Mouse (Mus musculus) stomach, embryonic 14.5 days (tissue): ENCODE data around the gene Ptprg. TPM values are rescaled to one million over a fixed set of nuclear protein-coding genes. Genes with fewer than 3 reads are reported as not detected.
"Not testable (repeated sequence)": the region's sequence is repeated elsewhere in the genome, so short reads cannot be mapped to it uniquely, and the experiment has no call there.

Experiments used
- ATAC-seq: fragments of 200-750 bp; cut with Nextera tagmentation; 2 replicates; pipeline ENCODE4 v1.8.0; 2017; ENCODE audit warnings: low read depth, moderate TSS enrichment; ENCODE audit not compliant: insufficient number of reproducible peaks, insufficient read depth, low FRiP score
- H3K27ac ChIP-seq: fragments of 300-500 bp; sonication (generic); 2 replicates; pipeline ENCODE4 v1.5.1; 2014; ENCODE audit warnings: mild to moderate bottlenecking, low read length, moderate library complexity, mixed read lengths
- H3K27me3 ChIP-seq: fragments of 300-500 bp; sonication (generic); 2 replicates; pipeline ENCODE4 v1.6.1; 2014; ENCODE audit warnings: low read length, control low read depth, mixed read lengths; ENCODE audit not compliant: control insufficient read depth, insufficient read depth
- H3K36me3 ChIP-seq: fragments of 300-500 bp; sonication (generic); 2 replicates; pipeline ENCODE4 v1.6.1; 2014; ENCODE audit warnings: mild to moderate bottlenecking, control low read depth, low read length, moderate library complexity, mixed read lengths; ENCODE audit not compliant: control insufficient read depth, insufficient read depth
- H3K4me1 ChIP-seq: fragments of 300-500 bp; sonication (generic); 2 replicates; pipeline ENCODE4 v1.6.1; 2014; ENCODE audit warnings: low read length, control low read depth, mixed read lengths; ENCODE audit not compliant: control insufficient read depth, insufficient read depth
- H3K4me2 ChIP-seq: fragments of 300-500 bp; sonication (generic); replicated peaks from 2 replicates; pipeline ENCODE4 v1.6.1; 2014; ENCODE audit warnings: low read depth, low read length, control low read depth
- H3K4me3 ChIP-seq: fragments of 300-500 bp; sonication (generic); 2 replicates; pipeline ENCODE4 v1.5.1; 2014; ENCODE audit warnings: low read depth, low read length, control low read depth
- H3K9ac ChIP-seq: fragments of 300-500 bp; sonication (generic); replicated peaks from 2 replicates; pipeline ENCODE4 v1.6.1; 2014; ENCODE audit warnings: low read depth, mild to moderate bottlenecking, control low read depth, low read length, moderate library complexity, mixed read lengths
- H3K9me3 ChIP-seq: fragments of 300-500 bp; sonication (generic); 2 replicates; pipeline ENCODE4 v1.6.1; 2016; ENCODE audit warnings: low read depth, low read length, control low read depth; ENCODE audit not compliant: control insufficient read depth
- WGBS: fragments of 180-500 bp; shearing (Covaris S2); extraction: QIAGEN DNeasy Blood & Tissue Kit; methylation state at CpG from one replicate; pipeline ENCODE4 v1.1.7; 2014; 5-methylcytosine and 5-hydroxymethylcytosine counted together
- polyA plus RNA-seq: library from polyadenylated mRNA; unstranded; fragments of >200 nt; fragmentation: Nextera tagmentation; extraction: Ambion mirVana; gene quantifications from 2 replicates; pipeline ENCODE4 v1.2.1, GENCODE M21; 2014

Ptprg gene
- polyA plus RNA-seq, 1 experiment from 2014 or later: 31.3 TPM

DNA sequence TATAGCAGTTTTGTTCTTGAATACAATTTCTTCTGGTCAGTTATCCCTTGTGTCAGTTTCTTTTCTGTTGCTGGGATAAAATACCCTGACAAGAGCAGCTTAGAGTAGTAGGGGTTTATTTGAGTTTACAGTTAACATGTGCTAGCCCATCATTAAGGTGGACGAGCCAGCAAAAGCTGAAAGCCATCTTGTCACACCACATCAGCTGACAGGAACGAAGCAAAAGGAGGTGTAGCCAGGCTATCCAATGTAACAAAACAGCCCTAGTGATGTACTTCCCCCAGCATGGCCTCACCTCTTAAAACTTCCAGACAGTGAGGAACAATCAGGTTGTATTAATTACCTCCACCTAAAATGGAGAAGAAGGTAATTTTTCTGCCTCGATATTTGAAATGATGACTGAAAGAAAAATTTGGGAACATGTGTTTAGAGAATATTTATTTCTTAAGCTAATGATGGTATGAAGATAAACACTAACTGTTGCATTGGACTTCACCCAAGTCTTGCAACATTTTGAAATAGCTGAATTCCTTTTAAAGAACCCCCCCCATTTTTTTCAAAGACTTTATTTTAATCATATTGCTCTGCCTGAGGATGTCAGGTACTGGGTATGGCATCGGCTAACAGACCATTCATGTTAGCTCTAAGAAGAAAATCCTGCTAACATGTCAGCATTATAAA is 249.2 kb downstream of the Ptprg start:
- ATAC-seq: no peak
- Histone ChIP-seq H3K4me1 (no peaks in the 10 kb centered on the region), H3K4me2 (no peak overlapping the region), H3K4me3 (no peak overlapping the region), H3K9ac (no peak overlapping the region), H3K9me3 (no peaks in the 10 kb centered on the region), H3K27me3 (no peaks in the 10 kb centered on the region), H3K27ac (no peak overlapping the region), H3K36me3 (no peaks in the 10 kb centered on the region)
- 64% methylated on average over 4 of the region's 4 CpGs for WGBS

GRCm38 (mm10) chr14:11806674-11807073 is 253.3 kb downstream of the Ptprg start:
- Histone ChIP-seq H3K27ac (no peak overlapping the region), H3K4me2 (no peak overlapping the region), H3K4me1 (0 out of 2 replicates have a peak, but pooled peaks cover 3% of the 10 kb centered on the region), H3K9me3 (no peaks in the 10 kb centered on the region), H3K9ac (no peak overlapping the region), H3K36me3 (no peaks in the 10 kb centered on the region), H3K4me3 (no peak overlapping the region), H3K27me3 (no peaks in the 10 kb centered on the region)
- ATAC-seq: no peak
- WGBS: 31% methylated on average over 5 of the region's 5 CpGs

GRCm38 (mm10) chr14:11807465-11807864 is 254.1 kb downstream of the Ptprg start:
- 63% methylated on average over 4 of the region's 4 CpGs for WGBS
- H3K4me1 ChIP-seq: 0 out of 2 replicates have a peak, but pooled peaks cover 3% of the 10 kb centered on the region
- no peak overlapping the region for H3K4me2 ChIP-seq
- H3K36me3 ChIP-seq: no peaks in the 10 kb centered on the region
- H3K27ac ChIP-seq: no peak overlapping the region
- ATAC-seq: no peak
- no peaks in the 10 kb centered on the region for H3K9me3 ChIP-seq
- no peak overlapping the region for H3K4me3 ChIP-seq
- H3K27me3 ChIP-seq: no peaks in the 10 kb centered on the region
- no peak overlapping the region for H3K9ac ChIP-seq

DNA sequence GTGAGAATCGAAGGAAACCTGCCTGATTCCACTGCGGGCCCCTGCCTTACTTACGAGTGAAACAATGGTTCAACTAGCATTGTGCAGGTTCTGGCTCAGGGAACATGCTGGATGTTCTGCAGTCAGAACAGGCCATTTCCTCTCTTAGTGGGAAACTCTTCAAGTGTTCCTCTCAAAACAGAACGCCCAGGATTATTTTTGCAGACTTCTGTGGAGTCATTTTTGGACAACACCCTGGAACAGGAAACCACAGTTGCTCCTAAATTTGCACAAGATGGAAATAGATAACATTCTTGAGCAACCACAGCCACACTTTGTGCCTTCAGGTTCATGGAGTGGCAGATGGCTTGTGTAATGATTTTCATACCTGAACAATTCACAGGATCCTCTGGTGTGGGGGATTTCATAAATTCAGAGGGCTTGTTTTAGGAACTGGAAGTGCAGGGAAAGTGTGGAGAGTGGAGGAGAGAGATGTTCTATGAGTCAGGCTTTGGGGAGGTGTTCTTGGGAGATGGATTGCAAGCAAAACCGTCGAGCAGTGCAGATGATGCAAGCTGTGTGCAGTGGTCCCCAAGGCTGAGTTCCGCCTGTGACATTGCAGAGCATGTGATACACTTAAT is 257.9 kb downstream of the Ptprg start:
- Histone ChIP-seq H3K9me3 (no peaks in the 10 kb centered on the region), H3K36me3 (no peaks in the 10 kb centered on the region), H3K27ac (no peak overlapping the region), H3K4me3 (no peak overlapping the region), H3K9ac (no peak overlapping the region), H3K27me3 (no peaks in the 10 kb centered on the region), H3K4me2 (no peak overlapping the region), H3K4me1 (0 out of 2 replicates have a peak, but pooled peaks cover 3% of the 10 kb centered on the region)
- ATAC-seq: no peak
- 63% methylated on average over 7 of the region's 7 CpGs for WGBS

DNA sequence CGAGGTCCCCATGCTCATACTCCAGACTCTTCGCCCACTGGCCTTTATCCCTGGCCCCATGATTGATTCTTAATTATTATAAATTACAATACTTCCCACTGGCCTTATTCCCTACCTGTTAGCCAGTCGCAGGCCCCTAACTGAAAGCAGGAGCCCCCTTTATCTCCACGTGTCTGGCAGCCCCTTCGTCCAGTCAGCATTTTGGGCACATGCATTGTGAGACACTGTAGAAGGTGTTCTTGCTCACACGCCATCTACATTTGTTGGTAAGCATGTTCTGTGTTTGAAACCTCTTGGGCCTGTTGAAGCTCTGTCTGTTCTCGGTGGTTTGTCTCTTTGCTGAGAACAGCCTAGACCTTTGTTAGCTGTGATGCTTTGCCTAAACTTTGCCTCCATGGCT is 259.0 kb downstream of the Ptprg start:
- Histone ChIP-seq H3K27me3 (no peaks in the 10 kb centered on the region), H3K4me3 (no peak overlapping the region), H3K9ac (no peak overlapping the region), H3K9me3 (no peaks in the 10 kb centered on the region), H3K36me3 (no peaks in the 10 kb centered on the region), H3K4me2 (no peak overlapping the region), H3K27ac (no peak overlapping the region), H3K4me1 (0 out of 2 replicates have a peak, but pooled peaks cover 3% of the 10 kb centered on the region)
- 89% methylated on average over 7 of the region's 7 CpGs for WGBS
- no peak for ATAC-seq

DNA sequence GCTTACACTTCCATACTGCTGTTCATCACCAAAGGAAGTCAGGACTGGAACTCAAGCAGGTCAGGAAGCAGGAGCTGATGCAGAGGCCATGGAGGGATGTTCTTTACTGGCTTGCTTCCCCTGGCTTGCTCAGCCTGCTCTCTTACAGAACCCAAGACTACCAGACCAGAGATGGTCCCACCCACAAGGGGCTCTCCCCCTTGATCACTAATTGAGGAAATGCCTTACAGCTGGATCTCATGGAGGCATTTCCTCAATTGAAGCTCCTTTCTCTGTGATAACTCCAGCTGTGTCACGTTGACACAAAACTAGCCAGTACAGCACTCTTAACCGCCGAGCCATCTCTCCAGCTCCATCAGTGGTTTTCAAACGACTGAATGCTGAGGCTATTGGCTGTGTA is 261.5 kb downstream of the Ptprg start:
- ATAC-seq: not testable (repeated sequence)

DNA sequence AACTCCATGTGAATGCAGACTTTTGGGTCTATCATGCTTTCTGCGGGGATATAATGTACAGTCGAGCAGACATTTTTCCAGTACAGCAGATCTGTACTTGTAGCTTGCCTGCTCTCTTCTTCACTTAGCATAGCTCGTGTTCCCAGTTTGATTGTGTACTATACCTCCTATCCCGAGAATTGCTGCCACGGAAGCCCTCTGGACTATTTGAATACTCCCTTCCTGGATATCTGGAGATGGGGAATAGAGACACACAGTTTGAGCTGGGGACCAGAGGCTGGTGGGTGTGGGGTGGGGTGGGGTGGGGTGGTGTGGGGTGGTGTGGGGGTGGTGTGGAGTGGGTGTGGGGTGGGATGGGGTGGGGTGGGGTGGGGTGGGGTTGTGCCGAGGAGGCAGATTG is 263.9 kb downstream of the Ptprg start:
- 79% methylated on average over 6 of the region's 6 CpGs for WGBS

More for the DNA sequence above, 261.5 kb downstream of the Ptprg start:
- not testable (repeated sequence) for H3K4me3 ChIP-seq, H3K9me3 ChIP-seq, H3K27me3 ChIP-seq, H3K4me1 ChIP-seq, H3K36me3 ChIP-seq, H3K27ac ChIP-seq, H3K9ac ChIP-seq, H3K4me2 ChIP-seq
- WGBS: 56% methylated on average over 4 of the region's 4 CpGs

DNA sequence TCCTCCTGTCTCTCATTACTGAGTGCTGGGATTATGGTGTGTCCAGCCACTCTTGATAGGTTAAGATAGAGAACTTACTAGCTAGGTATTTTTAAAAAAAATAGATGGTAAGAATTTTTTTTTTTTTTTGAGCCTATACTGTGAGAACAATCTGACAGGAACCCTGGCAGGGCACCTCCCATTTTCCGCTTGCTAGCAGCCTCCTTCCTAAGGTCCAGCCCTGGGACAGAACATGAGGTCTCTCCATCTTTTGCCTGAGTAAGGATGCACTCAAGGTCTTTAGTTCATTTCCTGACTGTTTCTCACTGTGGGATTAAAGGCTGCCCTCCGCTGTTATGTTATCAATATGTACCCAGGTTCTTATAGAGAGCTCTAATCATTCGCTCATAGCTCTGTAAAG is 264.7 kb downstream of the Ptprg start:
- Histone ChIP-seq H3K4me3 (no peak overlapping the region), H3K27ac (no peak overlapping the region), H3K9me3 (no peaks in the 10 kb centered on the region), H3K4me2 (no peak overlapping the region), H3K9ac (no peak overlapping the region), H3K36me3 (no peaks in the 10 kb centered on the region), H3K4me1 (no peaks in the 10 kb centered on the region), H3K27me3 (no peaks in the 10 kb centered on the region)
- ATAC-seq: no peak
- WGBS: 81% methylated on average over 3 of the region's 3 CpGs

More for the DNA sequence above, 263.9 kb downstream of the Ptprg start:
- Histone ChIP-seq H3K4me1 (no peaks in the 10 kb centered on the region), H3K27me3 (no peaks in the 10 kb centered on the region), H3K4me2 (no peak overlapping the region), H3K9me3 (no peaks in the 10 kb centered on the region), H3K36me3 (no peaks in the 10 kb centered on the region), H3K4me3 (no peak overlapping the region), H3K9ac (no peak overlapping the region), H3K27ac (no peak overlapping the region)
- no peak for ATAC-seq
